Mouse (Mus musculus): ENCODE data around the gene Tgfb3.

DNA sequence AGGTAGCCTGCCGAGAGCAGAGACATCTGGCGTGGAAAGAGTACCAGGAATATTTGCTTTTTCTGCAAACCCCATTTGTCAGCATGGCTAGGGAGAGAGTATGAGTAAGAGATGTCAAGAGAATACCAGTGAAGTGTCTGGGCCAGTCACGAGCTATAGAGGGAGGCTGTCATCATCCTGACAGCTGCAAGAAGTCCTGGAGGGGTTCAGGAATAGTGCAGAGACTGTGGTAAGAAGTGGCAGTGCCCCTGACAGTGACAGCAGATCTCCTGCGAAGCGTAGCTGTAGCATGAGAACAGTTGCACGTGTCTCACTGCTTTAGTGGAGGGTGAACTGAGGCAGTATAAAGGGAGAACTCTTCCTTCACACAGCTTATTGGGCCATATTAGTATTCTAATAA, 57.3 kb downstream of the Tgfb3 start:
- TF ChIP-seq CTCF (IDR thresholded peaks at IDR 0.05; ENCODE audit: borderline replicate concordance, insufficient read depth, low read length) (no peak), POLR2A (IDR thresholded peaks at IDR 0.05; ENCODE audit: low read depth, low read length) (no peak)
